Mouse (Mus musculus) heart, embryonic 10.5 days (tissue): ENCODE results near the gene Cfd. TPM values are rescaled to one million over a fixed set of nuclear protein-coding genes. Genes with fewer than 3 reads are reported as not detected.

Experiments
- DNase-seq: peaks from one replicate; pipeline ENCODE4 v3.0.0-alpha.2; 2017; ENCODE audit warnings: low spot score
- H3K27ac ChIP-seq: fragments of 300-500 bp; sonication (generic); 2 replicates; pipeline ENCODE4 v1.5.1; 2016; ENCODE audit warnings: mild to moderate bottlenecking
- H3K27me3 ChIP-seq: fragments of 300-500 bp; sonication (generic); 2 replicates; pipeline ENCODE4 v1.6.1; 2016; ENCODE audit warnings: mild to moderate bottlenecking; ENCODE audit not compliant: poor library complexity, insufficient read depth, severe bottlenecking
- H3K36me3 ChIP-seq: fragments of 300-500 bp; sonication (generic); 2 replicates; pipeline ENCODE4 v1.6.1; 2016; ENCODE audit warnings: mild to moderate bottlenecking, moderate library complexity
- H3K4me1 ChIP-seq: fragments of 300-500 bp; sonication (generic); 2 replicates; pipeline ENCODE4 v1.6.1; 2016; ENCODE audit warnings: mild to moderate bottlenecking
- H3K4me3 ChIP-seq: fragments of 300-500 bp; sonication (generic); 2 replicates; pipeline ENCODE4 v1.5.1; 2016; ENCODE audit warnings: mild to moderate bottlenecking, moderate library complexity
- H3K9me3 ChIP-seq: fragments of 300-500 bp; sonication (generic); 2 replicates; pipeline ENCODE4 v1.6.1; 2016; ENCODE audit warnings: mild to moderate bottlenecking, moderate library complexity
- WGBS: fragments of 180-500 bp; shearing (Covaris S2); methylation state at CpG from one replicate; pipeline ENCODE4 v1.1.7; 2016; 5-methylcytosine and 5-hydroxymethylcytosine counted together
- polyA plus RNA-seq: library from polyadenylated mRNA; unstranded; fragments of >200 nt; fragmentation: Nextera tagmentation; extraction: Ambion mirVana; gene quantifications from 2 replicates; pipeline ENCODE4 v1.2.1, GENCODE M21; 2016

Gene Cfd
- polyA plus RNA-seq, 1 experiment from 2014 or later, result not detected

- H3K4me1 ChIP-seq, result peaks cover 74% of the 10 kb centered on the region
- peak overlapping the region; percentile 99 for H3K27ac ChIP-seq
- no peak for DNase-seq
- H3K36me3 ChIP-seq, result peaks cover 39% of the 10 kb centered on the region
- peak overlapping the region; percentile 99 for H3K4me3 ChIP-seq
- 14% methylated on average over 9 of the region's 9 CpGs for WGBS
- peaks cover 1% of the 10 kb centered on the region for H3K27me3 ChIP-seq
- H3K9me3 ChIP-seq, result no peaks in the 10 kb centered on the region
Measured at GRCm38 (mm10) chr10:79928907-79929701, 38.5 kb downstream of the Cfd start.

GRCm38 (mm10) chr10:79929967-79930825, 39.5 kb downstream of the Cfd start:
- DNase-seq, result no peak
- WGBS, result 89% methylated on average over 18 of the region's 18 CpGs
- no peaks in the 10 kb centered on the region for H3K27me3 ChIP-seq
- peak overlapping the region; percentile 99 for H3K4me3 ChIP-seq
- H3K4me1 ChIP-seq, result peaks cover 83% of the 10 kb centered on the region
- peaks cover 49% of the 10 kb centered on the region for H3K36me3 ChIP-seq
- H3K9me3 ChIP-seq, result no peaks in the 10 kb centered on the region
- peak overlapping the region; percentile 99 for H3K27ac ChIP-seq

GRCm38 (mm10) chr10:79930826-79931186, 40.2 kb downstream of the Cfd start:
- no peaks in the 10 kb centered on the region for H3K27me3 ChIP-seq
- peaks cover 56% of the 10 kb centered on the region for H3K36me3 ChIP-seq
- H3K27ac ChIP-seq, result 0 out of 2 replicates have a peak overlapping the region, but pooled peaks have one; percentile 32

GRCm38 (mm10) chr10:79931797-79932196, 41.1 kb downstream of the Cfd start:
- peaks cover 61% of the 10 kb centered on the region for H3K36me3 ChIP-seq
- peaks cover 83% of the 10 kb centered on the region for H3K4me1 ChIP-seq
- no peaks in the 10 kb centered on the region for H3K27me3 ChIP-seq
- H3K4me3 ChIP-seq, result no peak overlapping the region
- DNase-seq, result no peak
- H3K27ac ChIP-seq, result peak overlapping the region; percentile 75
- H3K9me3 ChIP-seq, result no peaks in the 10 kb centered on the region
- 83% methylated on average over 9 of the region's 9 CpGs for WGBS

More at GRCm38 (mm10) chr10:79930826-79931186, 40.2 kb downstream of the Cfd start:
- Histone ChIP-seq H3K4me1 (peaks cover 83% of the 10 kb centered on the region), H3K4me3 (peak overlapping the region; percentile 22; the same call in 1 of the 2 replicates), H3K9me3 (no peaks in the 10 kb centered on the region)
- DNase-seq, result no peak
- 91% methylated on average over 16 of the region's 16 CpGs for WGBS

GRCm38 (mm10) chr10:79932736-79933135, 42.1 kb downstream of the Cfd start:
- DNase-seq, result peak; percentile 89
- Histone ChIP-seq H3K9me3 (no peaks in the 10 kb centered on the region), H3K27me3 (no peaks in the 10 kb centered on the region), H3K27ac (peak overlapping the region; percentile 75), H3K4me1 (peaks cover 90% of the 10 kb centered on the region), H3K36me3 (peaks cover 71% of the 10 kb centered on the region), H3K4me3 (peak overlapping the region; percentile 39)
- 10% methylated on average over 8 of the region's 8 CpGs for WGBS

- Histone ChIP-seq H3K36me3 (peaks cover 76% of the 10 kb centered on the region), H3K4me1 (peaks cover 95% of the 10 kb centered on the region), H3K4me3 (peak overlapping the region; percentile 39), H3K9me3 (no peaks in the 10 kb centered on the region), H3K27ac (peak overlapping the region; percentile 75), H3K27me3 (no peaks in the 10 kb centered on the region)
- DNase-seq, result no peak
- WGBS, result 64% methylated on average over 9 of the region's 9 CpGs
Measured at GRCm38 (mm10) chr10:79933145-79933679, 42.6 kb downstream of the Cfd start.

- peaks cover 82% of the 10 kb centered on the region for H3K36me3 ChIP-seq
- no peak for DNase-seq
- WGBS, result 81% methylated on average over 6 of the region's 6 CpGs
- no peaks in the 10 kb centered on the region for H3K27me3 ChIP-seq
- peak overlapping the region; percentile 75 for H3K27ac ChIP-seq
- no peaks in the 10 kb centered on the region for H3K9me3 ChIP-seq
- no peak overlapping the region for H3K4me3 ChIP-seq
- peaks cover 98% of the 10 kb centered on the region for H3K4me1 ChIP-seq
Measured at GRCm38 (mm10) chr10:79933861-79934260, 43.2 kb downstream of the Cfd start.

GRCm38 (mm10) chr10:79934272-79934721, 43.6 kb downstream of the Cfd start:
- H3K27ac ChIP-seq, result peak overlapping the region; percentile 19
- H3K36me3 ChIP-seq, result peaks cover 86% of the 10 kb centered on the region
- WGBS, result 66% methylated on average over 13 of the region's 13 CpGs

GRCm38 (mm10) chr10:79934794-79935569, 44.3 kb downstream of the Cfd start:
- no peaks in the 10 kb centered on the region for H3K27me3 ChIP-seq
- 0 out of 2 replicates have a peak overlapping the region, but pooled peaks have one; percentile 32 for H3K27ac ChIP-seq
- WGBS, result 90% methylated on average over 16 of the region's 16 CpGs
- H3K36me3 ChIP-seq, result peaks cover 93% of the 10 kb centered on the region
- DNase-seq, result no peak
- H3K9me3 ChIP-seq, result no peaks in the 10 kb centered on the region
- no peak overlapping the region for H3K4me3 ChIP-seq
- peaks cover 98% of the 10 kb centered on the region for H3K4me1 ChIP-seq

More at GRCm38 (mm10) chr10:79934272-79934721, 43.6 kb downstream of the Cfd start:
- Histone ChIP-seq H3K27me3 (no peaks in the 10 kb centered on the region), H3K4me1 (peaks cover 98% of the 10 kb centered on the region), H3K9me3 (no peaks in the 10 kb centered on the region), H3K4me3 (no peak overlapping the region)
- no peak for DNase-seq

GRCm38 (mm10) chr10:79936284-79936910, 45.7 kb downstream of the Cfd start:
- peaks cover 98% of the 10 kb centered on the region for H3K4me1 ChIP-seq
- H3K27ac ChIP-seq, result peak overlapping the region; percentile 37; the same call in 1 of the 2 replicates
- no peak overlapping the region for H3K4me3 ChIP-seq
- H3K27me3 ChIP-seq, result no peaks in the 10 kb centered on the region
- 61% methylated on average over 10 of the region's 10 CpGs for WGBS
- no peak for DNase-seq
- H3K9me3 ChIP-seq, result no peaks in the 10 kb centered on the region
- H3K36me3 ChIP-seq, result peaks cover 95% of the 10 kb centered on the region

- DNase-seq, result no peak
- peaks cover 95% of the 10 kb centered on the region for H3K36me3 ChIP-seq
- H3K4me3 ChIP-seq, result no peak overlapping the region
- H3K27me3 ChIP-seq, result no peaks in the 10 kb centered on the region
- H3K9me3 ChIP-seq, result no peaks in the 10 kb centered on the region
- peaks cover 92% of the 10 kb centered on the region for H3K4me1 ChIP-seq
- H3K27ac ChIP-seq, result peak overlapping the region; percentile 37; the same call in 1 of the 2 replicates
- WGBS, result 70% methylated on average over 27 of the region's 27 CpGs
Measured at GRCm38 (mm10) chr10:79936911-79937441, 46.3 kb downstream of the Cfd start.
